Mouse (Mus musculus) liver, embryonic 12.5 days (tissue): ENCODE measurements around the gene Gm5141. TPM values are rescaled to one million over a fixed set of nuclear protein-coding genes. Genes with fewer than 3 reads are reported as not detected.
A peak's percentile ranks its signal among the peaks of the same experiment; 100 is the strongest.

Experiments
- microRNA counts: library from miRNA; unstranded; fragments of <30 nt; microRNA quantifications from one replicate; lab custom pipeline; 2017
- microRNA-seq: library from miRNA; unstranded; fragments of <30 nt; microRNA quantifications from one replicate; pipeline ENCODE4, GENCODE M21; 2017
- polyA plus RNA-seq: library from polyadenylated mRNA; unstranded; fragments of >200 nt; fragmentation: Nextera tagmentation; extraction: Ambion mirVana; gene quantifications from 2 replicates; pipeline ENCODE4 v1.2.1, GENCODE M21; 2016

The Gm5141 gene
- polyA plus RNA-seq, 1 experiment from 2014 or later: 3.5 TPM

MicroRNA genes within 50 kb of the gene (microRNA counts, 519-probe panel; counts per million panel counts)
- 582 counts per million, percentile 70 among the panel's probes with 10 or more counts for microRNA mmu-miR-713 (lab: Ali Mortazavi, UCI)

Small RNA genes lying within 50 kb of the gene (microRNA-seq; reads per million reads assigned to microRNA genes)
- gene Gm24588: not detected
- gene Mir713: not detected

Other genes starting within 250 kb of the Gm5141 start
- not detected in 2 replicates for gene Zfp935, start 227.3 kb downstream of the Gm5141 start, polyA plus RNA-seq
- gene Zfp934, start 214.6 kb downstream of the Gm5141 start, polyA plus RNA-seq: 7.0 and 7.9 TPM in 2 replicates
- 3.6 and 4.3 TPM in 2 replicates for gene 6720489N17Rik, start 161.6 kb downstream of the Gm5141 start, polyA plus RNA-seq
- 6.4 and 6.5 TPM in 2 replicates for gene Platr25, start 25.1 kb downstream of the Gm5141 start, polyA plus RNA-seq
- not detected in 2 replicates for gene Fbp2, start 72.6 kb upstream of the Gm5141 start, polyA plus RNA-seq
- gene Fbp1, start 102.5 kb upstream of the Gm5141 start, polyA plus RNA-seq: not detected in 2 replicates
- gene 2010111I01Rik, start 179.1 kb upstream of the Gm5141 start, polyA plus RNA-seq: 17.2 and 19.6 TPM in 2 replicates